Mouse (Mus musculus): Measurements from ENCODE around the gene Rdh11.
"Not testable (repeated sequence)": the region's sequence is repeated elsewhere in the genome, so short reads cannot be mapped to it uniquely, and the experiment has no call there.

The Rdh11 gene

DNA sequence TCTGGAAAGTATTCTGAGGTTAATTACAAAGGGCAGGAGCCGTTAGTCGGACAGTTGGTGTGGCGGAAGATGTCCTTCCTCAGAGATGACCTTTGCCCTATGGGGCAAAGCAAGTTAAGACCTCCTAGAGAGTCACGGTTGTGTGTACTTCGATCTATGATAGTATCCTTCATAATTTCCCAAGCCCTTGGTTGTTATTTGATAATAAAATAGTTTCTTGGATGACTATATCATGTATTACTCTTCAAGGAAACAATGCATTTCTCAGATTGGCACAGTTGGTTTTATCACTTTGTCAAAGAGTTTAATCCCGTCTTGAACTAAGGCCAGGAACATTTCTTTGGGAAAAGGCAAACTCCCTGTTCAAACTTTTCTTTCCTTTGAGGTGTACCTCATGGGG is at the start of gene Rdh11:
TSS of gene Rdh11 (minus strand) at position 101 of the 400 bp plus-strand sequence.
- no peak for DNase-seq (ENCODE audit: low read depth, low spot score)

DNA sequence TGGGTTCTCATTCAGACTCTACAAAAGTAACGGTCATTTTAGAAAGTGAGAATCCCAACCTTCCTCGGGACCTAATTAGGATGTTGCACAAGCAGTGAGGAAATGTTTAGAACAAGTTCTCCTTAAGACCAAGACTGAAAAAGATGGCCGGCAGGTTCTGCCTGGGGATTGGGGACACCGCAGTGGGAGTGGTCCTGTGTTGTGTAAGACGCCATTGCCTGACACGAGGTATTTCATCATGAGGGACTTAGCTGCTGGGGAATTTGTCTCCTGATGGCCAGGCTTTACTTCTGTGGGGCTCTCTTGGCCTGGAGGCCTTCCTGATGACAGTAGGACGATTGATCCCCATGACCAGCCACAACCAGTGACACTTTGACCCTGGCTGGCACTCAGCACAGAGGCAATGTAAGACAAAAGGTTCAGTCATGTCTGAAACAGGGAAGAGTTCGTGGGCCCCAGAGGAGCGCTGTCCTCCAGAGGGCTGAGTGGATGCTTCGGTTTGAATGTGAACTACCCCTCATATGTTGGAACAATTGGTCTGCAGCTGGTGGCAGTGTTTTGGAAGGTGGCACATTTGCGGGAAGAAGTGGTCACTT is 43.5 kb upstream of the Rdh11 start:
- no peak for DNase-seq (ENCODE audit: low read depth, low spot score)

DNA sequence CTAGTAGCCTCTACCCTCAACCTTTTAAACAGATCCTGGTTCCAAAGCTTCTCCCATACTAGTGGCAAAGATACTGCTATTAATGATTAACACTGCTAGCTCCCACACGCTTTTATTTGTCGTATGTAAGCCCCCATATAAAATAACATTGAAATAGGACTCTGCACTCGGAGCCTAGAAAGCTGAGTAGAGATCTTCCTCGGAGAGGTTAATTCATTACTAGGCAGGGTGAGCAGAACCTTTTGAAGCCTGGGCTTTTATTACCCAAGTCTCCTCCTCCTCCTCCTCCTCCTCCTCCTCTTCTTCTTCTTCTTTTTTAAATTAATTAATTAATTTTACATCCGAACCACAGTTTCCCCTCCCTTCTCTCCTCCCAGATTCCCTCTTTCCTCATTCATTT is 25.4 kb upstream of the Rdh11 start:
- no peak for DNase-seq (ENCODE audit: low read depth, low spot score)

DNA sequence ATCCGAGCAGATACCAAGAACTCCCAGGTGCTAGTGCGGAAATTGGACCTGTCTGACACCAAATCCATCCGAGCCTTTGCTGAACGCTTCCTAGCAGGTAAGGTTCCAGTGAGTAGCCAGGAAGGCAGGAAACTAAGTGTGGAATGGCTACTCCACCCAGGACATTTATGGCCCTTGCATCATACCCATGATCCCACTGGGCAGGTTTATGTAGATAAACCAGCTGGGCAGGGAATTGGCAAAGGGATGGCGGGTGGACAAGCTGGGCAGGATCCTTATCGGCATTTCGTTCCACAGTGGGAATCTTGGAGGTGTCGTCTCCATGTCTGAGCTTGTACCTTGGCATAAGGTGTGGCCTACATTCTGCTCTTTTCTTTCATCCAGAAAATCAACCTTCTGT is 19.4 kb upstream of the Rdh11 start:
- no peak for DNase-seq (ENCODE audit: low read depth, low spot score)

DNA sequence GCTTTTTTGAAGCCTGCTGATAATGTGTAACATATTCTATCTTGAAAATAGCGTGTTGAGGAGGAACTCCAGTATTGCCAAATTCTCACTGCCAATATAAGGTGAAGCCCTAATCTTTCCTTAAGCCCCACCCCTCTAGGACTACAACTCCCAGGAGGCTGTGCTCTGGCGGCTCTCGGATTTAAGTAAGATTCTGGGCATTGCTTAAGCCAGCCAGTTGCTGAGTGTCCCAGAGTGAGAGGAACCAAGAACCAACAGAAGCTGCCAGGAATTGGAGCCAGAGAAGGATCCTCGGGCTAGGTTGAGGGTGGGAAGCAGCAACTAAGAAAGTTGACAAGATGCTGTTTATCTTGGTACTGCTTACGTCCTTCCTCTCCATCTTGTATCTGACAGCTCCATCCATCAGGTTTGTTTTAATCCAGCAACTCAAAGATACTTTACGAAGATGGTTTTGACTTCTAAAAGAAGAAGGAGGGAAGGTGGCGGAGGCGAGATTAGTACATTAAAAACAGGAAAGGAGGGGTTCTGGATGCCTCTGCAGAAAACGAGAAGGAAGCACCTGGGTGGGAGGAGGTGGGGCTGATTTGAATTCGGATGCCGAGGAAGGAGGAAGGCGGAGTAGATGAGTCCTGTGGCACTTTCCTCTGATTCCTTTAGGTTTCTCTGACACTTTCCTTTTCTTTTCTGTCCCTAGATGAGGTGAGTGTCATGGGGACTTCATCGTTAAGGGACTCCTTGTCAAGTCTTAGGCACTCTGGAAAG is 16.8 kb upstream of the Rdh11 start, which contains the start of gene Rdh12:
TSS of gene Rdh12 (plus strand) at position 212 of the 762 bp plus-strand sequence.
- DNase-seq (ENCODE audit: low read depth, low spot score): no peak

DNA sequence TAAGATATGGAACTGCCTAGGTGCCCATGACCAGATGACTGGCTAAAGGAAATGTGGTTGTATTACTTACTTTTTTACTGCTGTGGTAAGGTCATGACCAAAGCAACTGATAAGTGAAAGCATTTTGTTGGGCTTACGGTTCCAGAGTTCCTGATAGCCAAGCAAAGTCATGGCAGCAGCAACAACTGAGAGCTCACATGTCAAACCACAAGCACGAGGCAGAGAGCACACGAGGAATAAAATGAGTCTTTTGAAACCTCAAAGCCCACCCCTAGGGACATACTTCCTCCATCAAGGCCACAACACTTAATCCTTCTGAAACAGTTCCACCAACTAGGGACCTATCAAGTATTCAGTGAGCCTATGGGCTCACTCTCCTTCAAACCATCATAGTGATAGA is 9.8 kb upstream of the Rdh11 start:
- DNase-seq (ENCODE audit: low read depth, low spot score): no peak

DNA sequence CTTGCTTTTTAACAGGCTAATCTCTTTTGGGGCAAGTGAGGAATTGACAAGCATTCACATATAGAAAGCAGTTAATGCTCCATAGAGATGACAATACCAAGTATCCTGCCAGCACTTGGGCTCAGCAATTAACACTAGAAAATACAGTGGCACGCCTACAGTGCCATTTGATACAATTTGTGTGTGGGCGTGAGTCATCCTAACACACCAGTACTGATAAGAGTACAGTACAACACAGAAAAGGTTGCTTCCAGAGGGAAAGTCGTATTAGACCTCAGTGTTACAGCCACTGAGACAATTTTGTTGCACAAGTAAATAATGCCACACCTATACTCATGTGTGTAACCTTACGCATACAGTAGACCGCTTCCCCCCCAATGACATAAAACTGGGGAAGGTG is 5.0 kb upstream of the Rdh11 start:
- DNase-seq (ENCODE audit: low read depth, low spot score): no peak

DNA sequence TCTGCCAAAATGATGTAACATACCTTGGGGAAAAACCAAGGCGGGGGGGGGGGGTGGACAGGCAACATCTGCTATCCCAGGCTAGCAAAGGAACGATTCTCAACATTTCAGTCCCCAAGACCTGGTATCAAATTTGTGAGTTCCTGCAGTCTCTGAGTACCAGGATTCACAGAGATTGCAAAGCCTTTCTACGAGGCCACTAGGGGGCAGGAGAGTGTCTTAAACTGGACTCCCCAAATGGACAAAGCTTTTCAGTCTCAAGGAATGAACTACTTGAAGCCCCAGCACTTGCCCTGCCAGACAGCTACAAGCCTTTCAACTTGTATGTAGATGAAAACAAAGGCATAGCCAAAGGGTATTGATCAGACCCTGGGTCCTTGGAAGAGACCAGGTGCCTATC is 1.3 kb upstream of the Rdh11 start:
- peak; percentile 62 for DNase-seq (ENCODE audit: low read depth, low spot score)

DNA sequence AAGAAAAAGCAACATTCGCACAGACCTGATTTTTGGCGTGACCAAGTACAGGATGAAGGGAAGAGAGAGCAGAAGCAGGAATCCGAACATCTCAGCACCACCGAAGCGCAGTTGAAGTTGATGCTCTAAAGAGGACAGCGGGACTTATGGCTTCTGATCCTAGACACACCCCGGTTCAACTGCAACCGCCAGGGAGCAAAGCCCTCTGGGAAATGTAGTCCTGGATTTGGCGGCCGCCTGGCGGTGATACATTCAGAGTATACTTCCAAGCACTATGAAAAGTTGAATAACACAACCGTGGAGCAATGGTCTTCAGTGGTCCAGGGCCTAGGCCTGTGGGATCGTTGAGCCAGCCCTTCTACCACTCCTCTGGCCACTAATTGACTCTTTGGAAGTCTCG is 392 bp downstream of the Rdh11 start:
- DNase-seq (ENCODE audit: low read depth, low spot score): peak; percentile 69

DNA sequence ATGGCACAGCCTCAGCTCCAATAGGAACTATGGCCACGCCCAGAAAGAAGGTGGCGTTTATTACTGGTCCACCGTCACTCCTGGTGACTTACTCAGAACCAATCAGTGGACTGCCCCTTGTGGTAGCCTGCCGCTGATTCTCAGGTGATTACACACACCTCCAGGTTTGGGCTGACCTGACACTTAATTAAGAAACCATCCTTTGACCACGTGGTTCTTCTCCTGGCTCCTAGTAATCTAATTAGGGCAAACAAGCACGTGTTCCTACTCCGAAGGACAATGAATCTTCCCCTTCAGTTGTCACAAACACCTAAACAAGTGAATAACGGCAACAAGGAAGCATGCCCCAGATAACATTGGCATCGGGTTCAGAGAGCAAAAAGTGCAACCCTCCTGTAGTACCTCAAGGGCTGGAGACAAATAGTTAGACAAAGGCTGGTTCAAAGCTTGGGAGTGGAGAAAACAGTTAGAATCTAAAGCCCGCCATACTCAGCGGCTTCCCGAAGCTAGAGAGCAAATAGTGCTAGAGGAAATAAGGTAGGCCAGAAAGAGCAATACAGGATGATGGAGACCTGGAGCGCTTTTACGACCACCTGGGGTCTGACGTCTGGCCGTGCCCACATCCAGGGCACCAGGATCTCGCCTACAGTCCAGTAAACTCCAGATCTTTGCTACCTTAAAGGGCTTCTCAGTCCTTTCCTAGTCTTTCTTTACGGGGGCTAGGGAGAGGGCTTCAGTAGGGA is 991 bp downstream of the Rdh11 start:
- DNase-seq (ENCODE audit: low read depth, low spot score): peak; percentile 76

DNA sequence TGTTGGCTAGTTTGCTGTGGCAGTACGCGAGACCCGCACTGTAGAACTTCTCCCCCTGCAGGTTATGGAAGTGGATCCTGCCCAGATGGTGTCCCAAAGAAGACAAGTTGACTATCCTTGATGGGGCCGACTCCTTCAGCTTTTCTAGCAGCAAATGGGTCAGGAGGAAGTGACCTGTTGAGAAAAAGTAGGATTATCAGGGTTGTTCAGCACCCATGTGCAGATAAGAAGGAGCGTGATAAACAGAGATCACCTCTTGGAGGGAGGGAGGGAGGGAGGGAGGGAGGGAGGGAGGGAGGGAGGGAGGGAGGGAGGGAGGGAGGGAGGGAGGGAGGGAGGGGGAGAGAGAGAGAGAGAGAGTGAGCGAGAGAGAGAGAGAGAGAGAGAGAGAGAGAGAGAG is 6.9 kb downstream of the Rdh11 start:
- DNase-seq (ENCODE audit: low read depth, low spot score): not testable (repeated sequence)

DNA sequence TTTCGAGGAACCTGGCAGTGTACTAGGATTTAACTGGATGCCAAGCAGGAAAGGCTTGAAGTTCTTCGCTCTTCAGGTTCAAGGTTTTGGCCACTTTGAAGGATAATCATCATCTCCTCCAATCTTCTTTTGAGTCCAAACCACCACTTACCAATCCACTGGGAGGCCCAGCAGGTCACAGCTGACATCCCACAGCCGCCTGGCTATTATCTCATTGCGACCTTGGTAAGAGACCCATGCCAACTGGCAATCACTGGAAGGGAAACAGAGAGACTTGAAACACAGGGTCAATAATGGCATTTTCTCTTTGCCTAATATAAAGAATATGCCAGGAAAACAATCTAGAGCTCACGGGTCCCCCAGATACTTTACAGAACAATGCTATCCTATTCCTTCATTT is 16.1 kb downstream of the Rdh11 start:
- no peak for DNase-seq (ENCODE audit: low read depth, low spot score)

DNA sequence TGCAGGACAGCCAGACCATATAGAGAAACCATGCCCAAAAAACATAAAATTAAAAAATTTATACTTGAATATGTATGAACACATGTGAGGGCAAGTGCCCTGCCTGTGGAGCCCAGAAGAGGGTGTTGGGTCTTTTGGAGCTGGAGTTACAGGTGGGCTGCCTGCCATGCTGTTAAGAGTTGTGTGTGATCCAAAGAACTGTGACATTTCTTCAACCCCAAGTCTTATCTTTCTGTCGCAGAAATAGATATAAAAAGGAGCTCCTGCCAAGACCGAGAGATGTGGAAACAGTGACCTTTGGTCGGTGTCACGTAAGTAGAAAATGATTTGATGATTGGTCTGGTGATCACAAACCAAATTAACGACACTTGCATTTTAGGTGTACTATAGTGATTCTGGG is 18.4 kb downstream of the Rdh11 start:
- DNase-seq (ENCODE audit: low read depth, low spot score): no peak

DNA sequence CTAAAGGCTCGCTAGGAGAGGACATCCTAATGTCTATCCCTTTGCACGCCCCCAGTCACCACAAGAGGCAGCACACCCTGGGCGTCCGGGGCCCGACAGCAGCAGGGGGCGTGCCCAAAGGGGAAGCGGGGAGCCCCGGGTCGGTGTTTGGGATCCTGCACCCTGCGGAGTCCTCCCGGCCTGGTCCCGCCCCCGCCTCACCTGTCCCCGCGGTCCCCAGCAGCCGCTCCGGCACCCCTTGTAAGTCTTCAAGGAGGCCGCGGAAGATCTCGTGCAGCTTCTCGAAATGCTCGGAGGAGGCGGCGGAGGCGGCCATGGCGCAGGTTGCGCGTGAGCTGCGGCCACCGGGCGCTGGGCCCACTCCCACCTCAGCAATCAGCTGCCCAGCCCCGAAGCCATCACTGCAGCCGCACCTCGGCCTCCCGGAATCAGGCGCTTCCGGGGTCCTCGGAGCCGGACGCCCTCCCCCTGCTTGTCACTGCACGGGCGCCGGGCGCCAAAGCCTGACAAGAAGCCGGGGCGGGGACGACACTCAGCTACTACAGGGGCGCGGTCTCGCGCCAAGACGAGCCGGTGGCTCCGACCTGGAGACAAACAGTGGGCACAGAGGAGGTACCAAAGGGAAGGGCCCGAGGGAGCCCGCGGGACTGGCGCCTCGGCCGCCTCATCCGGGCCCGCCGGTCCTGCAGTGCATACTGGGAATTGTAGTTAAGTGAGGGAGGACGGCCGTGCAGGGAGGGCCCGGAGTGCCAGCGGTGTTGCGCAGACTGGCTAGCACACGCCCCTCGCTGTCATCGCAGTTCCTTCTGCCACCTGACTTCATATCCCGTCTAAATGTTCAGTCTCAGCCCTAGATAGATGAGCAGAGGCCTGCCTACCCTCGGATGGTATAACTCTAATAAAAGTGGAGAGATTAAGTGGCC is 19.8 kb downstream of the Rdh11 start, which contains the start of gene Vti1b:
TSS of gene Vti1b (minus strand) at position 649 of the 923 bp plus-strand sequence.
- DNase-seq (ENCODE audit: low read depth, low spot score): peak; percentile 92

DNA sequence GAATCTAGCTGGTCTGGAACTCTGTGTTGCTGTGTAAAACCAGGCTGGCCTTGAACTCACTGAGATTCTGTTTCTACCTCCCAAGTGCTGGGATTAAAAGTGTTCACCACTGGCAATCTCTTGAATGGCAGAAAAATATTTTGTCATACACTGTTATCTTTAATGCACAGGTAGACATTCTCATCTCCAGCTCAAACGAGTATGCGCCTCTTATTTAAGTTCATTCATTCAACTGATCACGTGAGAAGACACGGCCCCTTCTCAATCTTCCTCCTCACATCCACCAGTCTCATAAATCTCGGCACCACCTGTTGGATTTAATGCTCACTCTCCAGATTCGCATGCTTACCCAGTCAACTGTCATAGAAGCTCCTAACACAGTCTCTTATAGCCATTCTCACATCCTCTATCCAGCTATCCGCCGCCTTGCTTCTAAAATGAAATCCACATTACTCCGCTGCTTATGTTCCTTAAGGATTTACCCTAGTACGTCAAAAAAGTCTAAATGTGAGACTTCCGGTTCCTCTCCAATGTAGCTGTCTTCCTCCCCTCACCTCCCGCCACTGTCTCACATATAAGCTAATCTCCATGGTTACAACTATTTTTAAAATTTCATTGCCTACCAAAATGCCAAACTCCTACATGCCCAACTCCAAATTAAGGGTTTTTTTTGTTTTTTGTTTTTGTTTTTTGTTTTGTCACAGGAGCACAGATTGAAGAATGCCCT is 20.7 kb downstream of the Rdh11 start:
- peak; percentile 46 for DNase-seq (ENCODE audit: low read depth, low spot score)

DNA sequence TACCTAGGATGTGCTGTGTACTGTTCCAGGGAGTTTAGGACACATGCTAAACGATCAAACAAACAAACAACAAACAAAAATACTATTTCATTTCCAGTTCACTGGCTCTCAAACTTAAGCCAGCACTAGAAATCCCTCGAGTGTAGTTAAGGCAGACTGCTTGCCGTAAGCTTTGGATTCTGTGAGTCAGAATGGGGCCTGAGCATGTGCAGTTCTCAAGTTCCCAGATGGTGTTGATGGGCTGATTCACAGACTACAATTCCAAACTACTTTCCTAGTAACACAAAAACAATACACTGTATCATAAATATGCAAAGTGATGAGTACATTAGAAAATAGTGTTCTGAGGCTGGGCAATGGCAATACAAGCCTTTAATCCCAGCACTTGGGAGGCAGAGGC is 21.7 kb downstream of the Rdh11 start:
- peak; percentile 49 for DNase-seq (ENCODE audit: low read depth, low spot score)

DNA sequence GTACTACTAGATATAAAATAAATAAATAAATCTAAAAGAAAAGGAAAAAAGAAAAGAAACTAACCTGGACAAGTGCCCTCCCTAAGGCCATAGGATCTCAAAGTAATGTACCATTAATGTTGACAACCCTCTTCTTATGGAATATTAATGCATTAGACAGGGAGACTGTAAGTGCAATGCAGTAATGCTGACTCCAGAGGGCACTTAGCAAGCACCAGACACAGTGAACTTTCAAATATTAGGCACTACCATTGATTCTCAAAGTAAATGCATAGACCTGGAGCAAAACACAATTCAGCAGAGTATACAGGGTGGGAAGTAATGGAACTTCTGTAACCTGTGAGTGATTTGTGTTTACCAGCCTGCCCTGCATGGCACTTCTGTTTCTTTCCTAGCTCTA is 22.9 kb downstream of the Rdh11 start:
- DNase-seq (ENCODE audit: low read depth, low spot score): no peak

DNA sequence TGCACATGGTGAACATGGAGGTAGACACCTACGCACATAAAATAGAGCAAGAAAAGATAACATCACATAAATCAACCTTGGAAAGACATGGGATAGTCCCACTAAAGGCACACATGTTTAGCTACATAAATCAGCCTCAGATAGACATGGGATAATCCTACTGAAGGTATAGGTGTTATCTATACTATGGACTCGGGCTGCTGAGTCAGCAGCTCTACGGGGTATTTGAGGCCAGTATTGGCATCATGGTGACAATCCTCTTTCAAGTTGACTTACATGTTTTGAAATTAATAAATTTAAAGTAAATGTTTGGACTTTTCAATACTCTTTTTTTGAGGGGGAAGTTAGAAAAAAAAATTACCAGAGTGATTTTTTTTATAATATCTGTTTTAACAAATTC is 29.2 kb downstream of the Rdh11 start:
- DNase-seq (ENCODE audit: low read depth, low spot score): no peak

DNA sequence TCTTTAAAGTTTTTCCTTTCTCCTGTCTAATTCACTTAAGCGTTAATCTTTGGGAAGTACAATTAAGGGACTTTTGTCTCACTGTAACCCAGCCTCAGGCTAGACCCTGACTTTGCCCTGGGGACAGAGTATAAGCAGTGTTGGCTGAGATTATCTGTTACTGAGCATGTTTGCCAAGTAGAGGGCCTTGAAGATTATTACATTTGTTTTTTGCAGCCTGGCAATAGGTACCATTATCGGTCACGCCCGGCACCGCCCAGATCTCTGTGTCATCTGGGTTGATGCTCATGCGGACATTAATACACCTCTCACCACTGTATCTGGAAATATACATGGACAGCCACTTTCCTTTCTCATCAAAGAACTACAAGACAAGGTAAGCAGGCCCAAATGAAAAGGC is 42.4 kb downstream of the Rdh11 start:
- no peak for DNase-seq (ENCODE audit: low read depth, low spot score)

DNA sequence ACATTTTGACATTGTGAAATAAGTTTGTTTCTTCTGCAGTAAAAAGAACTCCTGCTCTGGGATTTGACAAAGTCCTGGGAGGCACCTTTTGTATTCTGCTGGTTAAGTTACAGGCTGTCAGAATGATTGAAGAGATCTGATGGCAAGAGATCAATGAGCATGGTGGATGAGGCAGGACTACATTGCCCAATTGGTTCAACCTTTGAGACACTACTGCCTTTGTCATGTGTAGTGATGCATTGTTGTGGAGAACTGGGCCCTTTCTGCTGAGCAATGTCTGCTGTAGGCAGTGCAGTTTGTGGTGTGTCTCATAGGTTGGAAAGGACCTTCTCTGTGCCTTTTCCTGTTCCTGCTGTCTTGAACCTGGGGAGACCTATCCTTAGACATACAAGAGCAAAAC is 50.7 kb downstream of the Rdh11 start:
- no peak for DNase-seq (ENCODE audit: low read depth, low spot score)

DNA sequence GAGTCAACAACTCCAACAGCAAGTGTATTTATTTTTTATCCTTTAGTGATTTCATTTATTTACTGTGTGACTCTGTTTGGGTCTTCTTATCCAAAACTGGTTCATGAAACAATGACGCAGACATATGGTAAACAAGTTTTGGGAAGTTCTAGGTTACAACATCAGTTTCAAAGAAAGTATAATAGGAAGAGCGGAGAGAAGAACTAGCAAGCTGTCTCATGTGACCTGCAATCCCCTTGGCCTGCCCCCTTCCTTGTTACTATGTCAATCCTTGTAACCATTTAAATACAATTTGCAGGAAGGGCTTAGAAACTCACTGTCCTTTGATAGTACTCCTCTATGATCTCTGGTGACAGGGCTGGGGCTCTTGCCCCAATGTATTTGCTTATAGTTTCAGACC is 51.3 kb downstream of the Rdh11 start:
- no peak for DNase-seq (ENCODE audit: low read depth, low spot score)
